Mouse (Mus musculus) megakaryocyte, embryonic 14.5 days (primary cell): ENCODE results near the gene Rbm25.

Experiments used
- FLI1 ChIP-seq: IDR thresholded peaks from 2 replicates; pipeline ENCODE4 v1.6.1; 2012; ENCODE audit warnings: low read length, inconsistent platforms, mixed read lengths
- GATA1 ChIP-seq: IDR thresholded peaks from 3 replicates; pipeline ENCODE4 v1.6.1; 2012; ENCODE audit warnings: mixed read lengths, low read length, inconsistent platforms, borderline replicate concordance

GRCm38 (mm10) chr12:83723037-83723436 is 92.0 kb downstream of the Rbm25 start:
- TF ChIP-seq FLI1: no peak
- no peak for TF ChIP-seq GATA1
